Mouse (Mus musculus): ENCODE measurements at regions not wholly inside any gene's neighbourhood (a gene's known extent, or its start where the extent isn't known, plus 50 kb on each side); places are given as distances from the start of the nearest gene placed in this dataset.
"Not testable (repeated sequence)": the region's sequence is repeated elsewhere in the genome, so short reads cannot be mapped to it uniquely, and the experiment has no call there.

DNA sequence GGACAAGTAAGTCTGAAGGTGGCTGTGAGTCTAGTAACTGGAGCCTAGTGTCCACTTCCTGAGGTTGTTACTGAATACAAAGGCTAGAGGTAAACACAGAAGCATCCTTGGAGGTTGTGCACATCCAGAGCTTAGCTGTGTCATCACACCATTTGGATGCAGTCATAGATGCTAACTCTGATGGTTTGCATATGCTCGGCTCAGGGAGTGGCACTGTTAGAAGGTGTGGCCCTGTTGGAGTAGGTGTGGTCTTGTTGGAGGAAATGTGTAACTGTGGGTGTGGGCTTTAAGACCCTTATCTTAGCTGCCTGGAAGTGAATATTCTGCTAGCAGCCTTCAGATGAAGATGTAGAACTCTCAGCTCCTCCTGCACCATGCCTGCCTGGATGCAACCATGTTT lies 612.6 kb downstream of the Pdcd6ip start:
- 97% methylated on average over 1 of the region's 1 CpGs for WGBS
- H3K9ac ChIP-seq; H3K4me2 ChIP-seq; H3K36me3 ChIP-seq (ENCODE audit: poor library complexity, severe bottlenecking); ATAC-seq; H3K4me1 ChIP-seq; H3K27me3 ChIP-seq; H3K4me3 ChIP-seq; H3K27ac ChIP-seq; H3K9me3 ChIP-seq (replicated peaks): not testable (repeated sequence)

DNA sequence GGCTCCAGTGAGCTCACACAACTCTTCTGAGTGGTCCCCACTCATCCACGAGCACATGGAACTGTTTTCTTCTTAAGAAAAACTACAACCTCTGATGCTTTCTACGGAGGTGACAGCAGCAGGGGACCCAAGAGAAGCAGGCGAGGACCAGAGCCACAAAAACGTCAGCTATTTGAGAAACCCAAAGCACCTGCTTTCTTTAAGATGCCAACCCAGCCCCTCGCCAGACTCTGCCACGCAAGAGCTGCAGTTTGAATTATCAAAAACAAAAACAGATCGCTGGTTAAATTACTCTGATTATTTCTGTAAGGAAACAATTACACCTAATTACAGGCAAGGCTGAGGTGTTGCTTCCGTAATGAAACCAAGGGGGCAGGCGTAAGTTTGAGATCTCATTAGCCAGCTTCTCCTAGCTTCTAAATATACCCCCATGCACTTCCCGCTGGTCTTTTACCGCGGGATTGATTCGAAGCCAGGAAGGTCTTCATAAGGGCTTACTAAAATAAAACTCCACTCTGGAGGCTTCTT lies 614.1 kb downstream of the Pdcd6ip start:
- Histone ChIP-seq H3K27me3 (no peaks in the 10 kb centered on the region), H3K4me2 (0 out of 2 replicates have a peak overlapping the region, but pooled peaks have one; percentile 6), H3K36me3 (ENCODE audit: poor library complexity, severe bottlenecking) (no peaks in the 10 kb centered on the region), H3K4me1 (0 out of 2 replicates have a peak, but pooled peaks cover 4% of the 10 kb centered on the region), H3K4me3 (no peak overlapping the region), H3K27ac (no peak overlapping the region), H3K9ac (no peak overlapping the region), H3K9me3 (replicated peaks) (no peaks in the 10 kb centered on the region)
- 53% methylated on average over 13 of the region's 13 CpGs for WGBS
- no peak; the same call in 1 of the 2 replicates for ATAC-seq

DNA sequence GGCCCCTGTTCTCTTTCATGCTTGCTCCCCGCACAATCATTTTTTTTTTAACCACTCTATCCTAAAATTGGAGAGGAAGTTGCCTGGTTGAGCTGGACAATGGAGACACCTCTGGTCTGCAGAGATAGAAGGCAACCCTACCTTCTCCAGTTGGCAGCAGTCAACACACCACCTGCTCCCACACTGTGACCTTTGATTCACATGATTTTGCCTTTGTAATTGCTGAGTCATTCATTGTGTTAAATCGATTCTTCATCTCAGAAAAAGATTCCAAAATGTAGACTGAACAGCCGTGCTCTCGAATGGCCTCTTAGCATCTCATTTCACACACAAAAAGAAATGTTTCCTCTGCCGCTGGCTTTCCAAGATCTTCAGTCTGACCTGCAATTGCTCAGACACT lies 616.2 kb downstream of the Pdcd6ip start:
- no peaks in the 10 kb centered on the region for H3K27me3 ChIP-seq
- 0 out of 2 replicates have a peak, but pooled peaks cover 4% of the 10 kb centered on the region for H3K4me1 ChIP-seq
- H3K36me3 ChIP-seq (ENCODE audit: poor library complexity, severe bottlenecking) = no peaks in the 10 kb centered on the region
- H3K9me3 ChIP-seq (replicated peaks) = no peaks in the 10 kb centered on the region
- H3K4me2 ChIP-seq = no peak overlapping the region
- H3K9ac ChIP-seq = no peak overlapping the region
- ATAC-seq = no peak
- H3K4me3 ChIP-seq = no peak overlapping the region
- no peak overlapping the region for H3K27ac ChIP-seq
- 73% methylated on average over 5 of the region's 5 CpGs for WGBS

DNA sequence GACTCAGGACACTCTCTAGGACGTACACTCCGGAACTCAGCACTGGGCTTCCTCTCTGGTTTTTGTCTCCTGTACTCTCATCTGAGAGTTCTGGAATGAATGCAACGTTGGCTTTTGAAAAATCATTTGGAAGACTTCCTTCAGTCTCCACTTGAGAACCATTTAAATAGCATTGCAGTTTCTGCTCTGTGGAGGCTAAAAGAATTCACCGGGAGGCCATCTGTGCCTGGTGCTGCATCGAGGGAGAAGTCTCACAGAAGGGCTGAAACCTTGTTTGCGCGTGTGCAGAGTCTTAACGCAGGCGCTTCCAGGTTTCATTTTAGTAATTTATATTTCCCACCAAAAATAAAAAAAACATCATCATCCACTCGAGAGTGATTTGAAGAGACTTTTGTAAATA lies 620.3 kb downstream of the Pdcd6ip start:
- Histone ChIP-seq H3K27me3 (no peaks in the 10 kb centered on the region), H3K36me3 (ENCODE audit: poor library complexity, severe bottlenecking) (no peaks in the 10 kb centered on the region), H3K9me3 (replicated peaks) (no peaks in the 10 kb centered on the region), H3K4me1 (no peaks in the 10 kb centered on the region), H3K9ac (no peak overlapping the region), H3K4me2 (no peak overlapping the region), H3K4me3 (no peak overlapping the region), H3K27ac (no peak overlapping the region)
- ATAC-seq = no peak
- 81% methylated on average over 10 of the region's 10 CpGs for WGBS

DNA sequence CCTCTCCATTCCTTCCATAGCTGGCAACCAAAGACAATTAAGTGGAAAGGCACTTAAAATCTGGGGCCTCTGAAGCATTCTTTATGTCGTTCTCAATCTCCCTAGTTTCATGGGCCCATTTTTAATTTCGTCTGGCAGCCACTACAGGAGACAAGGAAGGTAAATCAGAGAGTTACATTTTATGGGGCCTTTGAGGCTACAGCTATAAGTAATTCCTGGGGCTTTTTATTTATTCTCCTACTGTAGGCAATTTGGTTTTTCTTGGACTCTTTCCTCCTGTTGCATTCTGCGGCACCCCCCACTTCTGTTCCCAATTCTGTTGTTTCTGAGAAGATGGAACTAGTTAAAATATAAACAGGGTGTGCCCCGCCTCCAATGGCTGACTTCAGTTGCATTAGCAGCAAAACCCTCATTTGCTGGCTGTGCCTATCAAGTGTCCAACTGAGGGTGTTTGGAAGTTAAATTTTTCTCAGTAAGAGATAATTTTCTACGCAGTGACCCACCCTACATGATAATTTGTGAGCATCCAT lies 622.7 kb downstream of the Pdcd6ip start:
- Histone ChIP-seq H3K4me2 (no peak overlapping the region), H3K9me3 (replicated peaks) (no peaks in the 10 kb centered on the region), H3K27me3 (no peaks in the 10 kb centered on the region), H3K4me3 (no peak overlapping the region), H3K36me3 (ENCODE audit: poor library complexity, severe bottlenecking) (no peaks in the 10 kb centered on the region), H3K9ac (no peak overlapping the region), H3K27ac (no peak overlapping the region), H3K4me1 (no peaks in the 10 kb centered on the region)
- 78% methylated on average over 5 of the region's 5 CpGs for WGBS
- ATAC-seq = no peak

DNA sequence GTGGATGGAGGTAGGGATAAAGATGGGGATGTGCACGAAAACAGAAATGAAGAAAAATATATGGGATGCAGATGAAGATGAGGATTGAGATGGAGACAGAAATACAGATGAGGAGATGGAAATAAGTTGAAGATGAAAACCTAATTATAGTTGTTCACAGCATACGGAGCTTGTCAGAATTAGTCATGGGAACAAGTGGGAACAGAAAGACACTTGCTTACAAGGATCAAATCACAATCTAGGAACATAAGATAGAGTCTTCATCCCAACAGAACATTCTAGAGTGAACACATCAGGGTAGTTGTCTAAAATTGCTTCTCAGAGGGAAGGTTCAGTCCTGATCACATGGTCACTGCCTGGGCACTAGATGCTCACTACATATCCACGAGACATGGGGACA lies 633.2 kb downstream of the Pdcd6ip start:
- Histone ChIP-seq H3K36me3 (ENCODE audit: poor library complexity, severe bottlenecking) (no peaks in the 10 kb centered on the region), H3K27me3 (no peaks in the 10 kb centered on the region), H3K4me2 (no peak overlapping the region), H3K4me3 (no peak overlapping the region), H3K27ac (no peak overlapping the region), H3K4me1 (no peaks in the 10 kb centered on the region), H3K9ac (no peak overlapping the region), H3K9me3 (replicated peaks) (no peaks in the 10 kb centered on the region)
- ATAC-seq = no peak
- WGBS = 93% methylated on average over 3 of the region's 3 CpGs

DNA sequence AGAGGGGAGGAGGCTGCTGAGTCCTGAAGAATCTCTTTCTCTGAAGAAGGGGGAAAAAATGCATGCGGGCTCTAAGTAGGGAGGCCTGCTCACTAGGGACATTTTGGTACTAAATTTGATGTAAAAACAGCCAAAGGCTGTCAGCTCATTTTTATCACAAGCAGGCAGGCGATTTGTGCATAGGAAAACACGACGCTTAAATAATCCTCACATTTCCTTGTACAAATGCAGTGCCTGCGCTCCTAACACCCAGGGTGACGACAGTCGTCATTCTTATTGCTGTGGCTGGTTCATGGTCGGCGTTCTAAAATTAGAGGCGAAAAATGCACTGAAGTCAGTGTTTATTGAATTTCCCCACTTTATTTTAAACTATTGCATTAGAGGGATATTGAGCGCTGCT lies 650.6 kb downstream of the Pdcd6ip start:
- Histone ChIP-seq H3K9me3 (replicated peaks) (no peaks in the 10 kb centered on the region), H3K27me3 (no peaks in the 10 kb centered on the region), H3K4me2 (no peak overlapping the region), H3K4me1 (no peaks in the 10 kb centered on the region), H3K9ac (no peak overlapping the region), H3K36me3 (ENCODE audit: poor library complexity, severe bottlenecking) (no peaks in the 10 kb centered on the region), H3K4me3 (no peak overlapping the region), H3K27ac (no peak overlapping the region)
- 90% methylated on average over 11 of the region's 11 CpGs for WGBS
- no peak for ATAC-seq

DNA sequence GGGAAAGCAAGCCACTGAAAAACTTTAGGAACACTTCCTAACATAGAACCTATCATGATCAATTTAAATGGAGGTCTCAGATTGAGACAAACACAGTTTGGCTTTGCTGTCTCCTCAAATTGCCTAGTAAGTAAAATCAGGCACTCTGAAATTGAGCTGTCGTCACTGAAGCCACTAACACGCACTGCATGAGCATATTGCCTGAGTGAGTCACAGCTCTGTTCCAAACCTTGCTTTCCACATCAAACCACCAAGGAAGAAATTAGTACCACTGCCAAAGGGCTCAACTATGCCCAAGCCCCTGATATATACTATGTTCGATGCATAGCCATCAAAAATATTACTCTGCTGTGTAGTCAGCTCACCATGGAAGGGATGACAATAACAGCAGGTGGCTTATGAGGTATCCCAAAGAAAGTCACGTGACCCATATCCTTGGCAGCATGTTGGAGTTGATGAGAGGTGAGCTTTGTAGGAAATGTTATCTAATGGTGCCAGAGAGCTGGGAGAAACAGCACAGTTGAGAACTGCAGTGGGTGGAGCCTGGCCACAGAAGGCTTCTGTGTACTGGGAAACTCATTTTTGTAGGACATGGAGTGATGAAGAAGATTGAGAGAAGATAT lies 663.4 kb downstream of the Pdcd6ip start:
- Histone ChIP-seq H3K4me2 (no peak overlapping the region), H3K9ac (no peak overlapping the region), H3K4me1 (no peaks in the 10 kb centered on the region), H3K9me3 (replicated peaks) (no peaks in the 10 kb centered on the region), H3K27me3 (no peaks in the 10 kb centered on the region), H3K36me3 (ENCODE audit: poor library complexity, severe bottlenecking) (no peaks in the 10 kb centered on the region), H3K27ac (no peak overlapping the region), H3K4me3 (no peak overlapping the region)
- no peak for ATAC-seq
- 90% methylated on average over 4 of the region's 4 CpGs for WGBS

DNA sequence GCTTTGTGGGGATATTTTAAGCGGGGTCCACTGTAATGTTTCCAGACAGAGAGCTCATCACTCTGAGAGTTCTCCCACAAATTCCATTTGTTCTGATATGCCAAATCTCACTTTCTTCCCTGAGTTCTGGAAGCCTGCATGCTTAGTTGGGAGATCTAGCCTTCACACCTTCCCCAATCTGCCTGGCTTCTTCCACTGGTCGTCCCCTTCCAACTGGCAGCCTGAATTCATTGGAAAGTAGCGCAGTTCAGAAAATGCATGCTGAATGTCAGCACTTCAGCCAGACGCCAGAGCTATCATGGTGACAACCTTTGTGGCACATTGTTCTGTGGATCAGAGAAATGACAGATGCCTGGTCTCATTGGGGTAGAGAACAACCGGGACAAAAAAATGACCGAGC lies 667.2 kb downstream of the Pdcd6ip start:
- no peaks in the 10 kb centered on the region for H3K36me3 ChIP-seq (ENCODE audit: poor library complexity, severe bottlenecking)
- ATAC-seq = no peak
- no peaks in the 10 kb centered on the region for H3K9me3 ChIP-seq (replicated peaks)
- H3K27me3 ChIP-seq = no peaks in the 10 kb centered on the region
- WGBS = 92% methylated on average over 6 of the region's 6 CpGs
- no peak overlapping the region for H3K27ac ChIP-seq
- H3K4me2 ChIP-seq = no peak overlapping the region
- no peak overlapping the region for H3K4me3 ChIP-seq
- H3K9ac ChIP-seq = no peak overlapping the region
- no peaks in the 10 kb centered on the region for H3K4me1 ChIP-seq

DNA sequence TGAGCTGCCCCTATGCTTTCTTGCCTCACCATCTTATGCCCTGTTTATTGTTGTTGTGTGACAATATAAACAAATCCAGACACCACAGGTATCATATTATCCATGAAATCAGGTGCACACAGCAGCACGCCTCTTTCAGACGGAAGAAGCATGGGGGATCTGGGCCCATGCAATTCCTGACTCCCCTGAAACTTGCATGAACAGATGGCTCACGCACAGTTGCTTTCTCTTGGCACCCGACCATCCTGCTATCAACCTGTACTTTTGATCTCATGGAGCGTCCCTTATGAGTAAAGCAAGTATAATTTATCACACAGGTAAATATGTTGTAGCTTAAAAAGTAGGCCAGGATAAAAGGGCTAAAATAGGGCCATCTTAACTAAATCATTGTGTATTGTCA lies 674.1 kb downstream of the Pdcd6ip start:
- no peak overlapping the region for H3K4me2 ChIP-seq
- WGBS = 77% methylated on average over 5 of the region's 5 CpGs
- ATAC-seq = no peak
- H3K4me3 ChIP-seq = no peak overlapping the region
- no peak overlapping the region for H3K9ac ChIP-seq
- no peaks in the 10 kb centered on the region for H3K4me1 ChIP-seq
- H3K27me3 ChIP-seq = no peaks in the 10 kb centered on the region
- H3K36me3 ChIP-seq (ENCODE audit: poor library complexity, severe bottlenecking) = no peaks in the 10 kb centered on the region
- no peak overlapping the region for H3K27ac ChIP-seq
- H3K9me3 ChIP-seq (replicated peaks) = no peaks in the 10 kb centered on the region

DNA sequence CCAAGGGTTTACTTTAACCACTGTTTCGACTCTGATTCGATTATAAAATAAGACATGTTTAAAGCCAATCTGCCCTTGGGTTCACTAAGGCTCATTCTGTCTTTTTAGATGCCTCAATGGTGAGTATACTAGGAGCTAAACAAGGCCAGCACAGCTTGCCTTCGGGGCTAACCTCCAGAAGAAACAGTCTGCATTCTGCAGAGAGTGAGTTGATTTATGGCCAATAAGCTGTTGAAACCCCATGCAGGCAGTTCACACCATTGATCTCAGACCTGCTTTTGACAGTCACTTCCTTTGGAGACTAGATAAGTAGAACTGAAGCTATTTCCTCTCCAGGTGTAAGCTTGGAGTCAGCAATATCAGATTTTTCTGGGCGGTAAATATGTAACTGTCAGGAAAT lies 679.0 kb downstream of the Pdcd6ip start:
- Histone ChIP-seq H3K9ac (no peak overlapping the region), H3K4me3 (no peak overlapping the region), H3K4me2 (no peak overlapping the region), H3K4me1 (no peaks in the 10 kb centered on the region), H3K9me3 (replicated peaks) (no peaks in the 10 kb centered on the region), H3K36me3 (ENCODE audit: poor library complexity, severe bottlenecking) (no peaks in the 10 kb centered on the region), H3K27ac (no peak overlapping the region), H3K27me3 (no peaks in the 10 kb centered on the region)
- 93% methylated on average over 4 of the region's 4 CpGs for WGBS
- no peak for ATAC-seq

DNA sequence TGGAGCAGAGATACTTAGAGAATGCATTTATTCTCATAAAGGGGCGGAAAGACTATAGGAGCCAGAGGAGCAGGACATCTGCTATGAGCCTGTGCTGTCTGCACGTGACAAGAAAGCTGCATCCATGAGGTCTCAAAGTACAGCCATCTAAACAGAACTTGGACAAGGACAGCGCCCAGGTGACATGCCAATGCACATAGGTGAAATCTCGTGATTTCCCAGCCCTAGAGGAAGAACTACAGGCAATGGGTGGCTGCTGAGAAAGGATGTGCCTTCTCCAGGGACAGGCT lies 681.2 kb downstream of the Pdcd6ip start:
- H3K4me3 ChIP-seq = no peak overlapping the region
- H3K4me2 ChIP-seq = no peak overlapping the region
- no peaks in the 10 kb centered on the region for H3K36me3 ChIP-seq (ENCODE audit: poor library complexity, severe bottlenecking)
- H3K4me1 ChIP-seq = no peaks in the 10 kb centered on the region
- no peak for ATAC-seq
- H3K27ac ChIP-seq = no peak overlapping the region
- H3K27me3 ChIP-seq = no peaks in the 10 kb centered on the region
- H3K9me3 ChIP-seq (replicated peaks) = no peaks in the 10 kb centered on the region
- WGBS = 86% methylated on average over 4 of the region's 4 CpGs
- H3K9ac ChIP-seq = no peak overlapping the region

Measured in forebrain, embryonic 13.5 days (tissue).